Mouse (Mus musculus) hindbrain, postnatal 0 days (tissue): ENCODE measurements at regions not wholly inside any gene's neighbourhood (a gene's known extent, or its start where the extent isn't known, plus 50 kb on each side); places are given as distances from the start of the nearest gene placed in this dataset.
"Not testable (repeated sequence)": the region's sequence is repeated elsewhere in the genome, so short reads cannot be mapped to it uniquely, and the experiment has no call there.

Experiments
- ATAC-seq: fragments of 200-750 bp; cut with Nextera tagmentation; 2 replicates; pipeline ENCODE4 v1.8.0; 2017; ENCODE audit warnings: mild to moderate bottlenecking, moderate TSS enrichment, moderate library complexity
- DNase-seq: peaks from one replicate; pipeline ENCODE4 v3.0.0-alpha.2; 2015; ENCODE audit warnings: low spot score
- H3K27ac ChIP-seq: fragments of 300-500 bp; sonication (generic); 2 replicates; pipeline ENCODE4 v1.5.1; 2014; ENCODE audit warnings: mild to moderate bottlenecking
- H3K27me3 ChIP-seq: fragments of 300-500 bp; sonication (generic); 2 replicates; pipeline ENCODE4 v1.6.1; 2014; ENCODE audit warnings: low read length, mixed read lengths; ENCODE audit not compliant: insufficient read depth
- H3K36me3 ChIP-seq: fragments of 300-500 bp; sonication (generic); 2 replicates; pipeline ENCODE4 v1.6.1; 2014; ENCODE audit warnings: low read length, mixed read lengths; ENCODE audit not compliant: insufficient read depth
- H3K4me1 ChIP-seq: fragments of 300-500 bp; sonication (generic); 2 replicates; pipeline ENCODE4 v1.6.1; 2014; ENCODE audit warnings: antibody characterized with exemption, low read length, mixed read lengths; ENCODE audit not compliant: insufficient read depth
- H3K4me2 ChIP-seq: fragments of 300-500 bp; sonication (generic); 2 replicates; pipeline ENCODE4 v1.6.1; 2014; ENCODE audit warnings: low read depth, mild to moderate bottlenecking, low read length, moderate library complexity, mixed read lengths
- H3K4me3 ChIP-seq: fragments of 300-500 bp; sonication (generic); 2 replicates; pipeline ENCODE4 v1.5.1; 2014; ENCODE audit warnings: low read length
- H3K9ac ChIP-seq: fragments of 300-500 bp; sonication (generic); replicated peaks from 2 replicates; pipeline ENCODE4 v1.6.1; 2014; ENCODE audit warnings: mild to moderate bottlenecking, low read length, moderate library complexity, mixed read lengths
- H3K9me3 ChIP-seq: fragments of 300-500 bp; sonication (generic); 2 replicates; pipeline ENCODE4 v1.6.1; 2016; ENCODE audit warnings: low read length, mixed read lengths
- CTCF ChIP-seq: IDR thresholded peaks from 2 replicates; pipeline ENCODE4 v1.5.1; 2016; ENCODE audit warnings: antibody characterized with exemption, control low read depth, low read depth
- WGBS: fragments of 180-500 bp; shearing (Covaris S2); extraction: QIAGEN DNeasy Blood & Tissue Kit; methylation state at CpG from one replicate; pipeline ENCODE4 v1.1.7; 2014; 5-methylcytosine and 5-hydroxymethylcytosine counted together

GRCm38 (mm10) chr10:7390239-7391091, 83.0 kb downstream of the Ulbp1 start:
- H3K27ac ChIP-seq, result no peak overlapping the region
- H3K9ac ChIP-seq, result peak overlapping the region; percentile 43
- no peaks in the 10 kb centered on the region for H3K36me3 ChIP-seq
- ATAC-seq (peak; percentile 60), DNase-seq (peak; percentile 44)
- H3K4me2 ChIP-seq, result peak overlapping the region; percentile 99
- peaks cover 10% of the 10 kb centered on the region for H3K27me3 ChIP-seq
- 8% methylated on average over 49 of the region's 49 CpGs for WGBS
- H3K4me1 ChIP-seq, result no peaks in the 10 kb centered on the region
- peak overlapping the region; percentile 63 for H3K4me3 ChIP-seq
- no peak for TF ChIP-seq CTCF
- H3K9me3 ChIP-seq, result no peaks in the 10 kb centered on the region

DNA sequence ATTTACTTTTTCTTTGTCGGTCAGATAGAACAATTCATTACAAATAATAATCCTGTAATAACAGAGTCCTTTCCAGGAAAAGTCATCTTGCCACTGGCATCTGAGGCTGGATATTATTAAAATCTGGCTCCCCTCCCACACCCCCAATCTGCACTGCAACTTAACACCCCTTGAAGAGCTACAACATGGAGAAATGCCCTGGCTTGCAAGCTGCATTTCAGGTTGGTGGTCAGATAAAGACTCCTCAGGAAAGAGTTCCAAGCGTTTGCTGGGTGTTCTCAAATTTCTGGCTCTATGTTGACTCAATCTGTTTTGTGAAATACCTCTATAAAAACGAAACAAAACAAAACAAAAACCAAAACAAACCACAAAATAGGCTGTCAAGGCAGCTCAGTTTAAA, 114.6 kb downstream of the Ulbp1 start:
- H3K9ac ChIP-seq, H3K4me2 ChIP-seq, H3K9me3 ChIP-seq, H3K4me3 ChIP-seq, DNase-seq, H3K36me3 ChIP-seq, ATAC-seq, H3K27ac ChIP-seq, H3K27me3 ChIP-seq, H3K4me1 ChIP-seq: not testable (repeated sequence)
- WGBS, result 55% methylated on average over 3 of the region's 3 CpGs

GRCm38 (mm10) chr10:7344290-7344689, 129.1 kb downstream of the Ulbp1 start:
- not testable (repeated sequence) for ATAC-seq, H3K9me3 ChIP-seq, H3K27ac ChIP-seq, H3K4me3 ChIP-seq, H3K36me3 ChIP-seq, H3K4me1 ChIP-seq, DNase-seq, H3K9ac ChIP-seq, H3K4me2 ChIP-seq, H3K27me3 ChIP-seq
- 92% methylated on average over 13 of the region's 13 CpGs for WGBS

DNA sequence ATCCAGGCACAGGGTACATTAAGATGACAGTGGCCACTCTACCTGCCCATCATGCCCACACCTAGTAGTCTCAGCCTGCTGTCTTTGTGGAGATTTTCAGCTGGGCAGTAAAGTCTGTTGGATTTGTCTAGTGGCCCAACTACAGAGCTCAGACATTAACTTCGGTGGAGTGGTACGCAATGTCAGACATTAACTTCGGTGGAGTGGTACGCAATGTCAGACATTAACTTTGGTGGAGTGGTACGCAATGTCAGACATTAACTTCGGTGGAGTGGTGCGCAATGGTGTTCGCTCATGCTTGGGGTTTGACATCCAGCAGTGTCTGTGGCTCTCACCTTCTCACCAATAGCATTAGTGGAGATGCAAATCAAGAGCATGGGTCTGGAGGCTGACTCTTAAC, 129.7 kb downstream of the Ulbp1 start:
- 96% methylated on average over 8 of the region's 8 CpGs for WGBS
- H3K27me3 ChIP-seq, H3K9me3 ChIP-seq, H3K9ac ChIP-seq, H3K4me2 ChIP-seq, H3K27ac ChIP-seq, DNase-seq, ATAC-seq, H3K4me3 ChIP-seq, H3K4me1 ChIP-seq, H3K36me3 ChIP-seq: not testable (repeated sequence)

DNA sequence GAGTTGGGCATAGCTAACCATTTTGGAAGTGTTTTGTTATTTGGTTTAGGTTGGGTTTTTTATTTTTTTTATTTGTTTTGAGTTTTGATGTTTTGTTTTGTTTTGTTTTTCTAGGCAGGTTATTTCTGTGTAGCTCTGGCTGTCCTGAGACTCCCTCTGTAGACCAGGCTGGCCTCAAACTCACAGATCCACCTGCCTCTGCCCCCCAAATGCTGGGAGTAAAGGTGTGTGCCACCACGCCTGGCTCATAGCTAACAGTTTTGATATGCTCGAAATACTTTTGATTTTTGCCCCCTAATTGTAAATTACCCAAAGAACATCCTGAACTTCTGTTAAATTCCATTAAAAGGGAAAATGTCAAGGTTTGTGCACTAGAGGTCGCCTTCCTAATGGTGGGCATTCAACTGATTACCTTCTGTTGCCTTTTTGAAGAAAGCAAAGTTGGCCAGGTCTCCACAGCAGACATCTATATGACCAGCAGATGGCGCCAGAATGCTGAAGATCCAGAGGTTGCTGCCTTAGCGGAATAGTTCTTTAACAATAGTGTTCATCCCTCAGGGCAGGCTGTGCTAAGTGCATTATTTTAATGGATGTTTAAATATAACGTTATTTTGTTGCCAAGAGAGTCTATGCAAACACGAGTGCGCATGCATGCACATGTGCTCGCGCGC, 121.2 kb upstream of the Cnksr3 start:
- H3K36me3 ChIP-seq, result no peaks in the 10 kb centered on the region
- no peak overlapping the region for H3K4me2 ChIP-seq
- no peaks in the 10 kb centered on the region for H3K4me1 ChIP-seq
- DNase-seq (peak; percentile 95), ATAC-seq (peak; percentile 94)
- H3K9me3 ChIP-seq, result no peaks in the 10 kb centered on the region
- no peaks in the 10 kb centered on the region for H3K27me3 ChIP-seq
- no peak overlapping the region for H3K27ac ChIP-seq
- peak; percentile 95 for TF ChIP-seq CTCF
- H3K9ac ChIP-seq, result no peak overlapping the region
- 39% methylated on average over 11 of the region's 11 CpGs for WGBS
- no peak overlapping the region for H3K4me3 ChIP-seq

- DNase-seq (no peak), ATAC-seq (no peak)
- H3K9me3 ChIP-seq, result no peaks in the 10 kb centered on the region
- H3K27ac ChIP-seq, result no peak overlapping the region
- 34% methylated on average over 3 of the region's 3 CpGs for WGBS
- no peak overlapping the region for H3K4me3 ChIP-seq
- no peak overlapping the region for H3K9ac ChIP-seq
- TF ChIP-seq CTCF, result no peak
- H3K36me3 ChIP-seq, result no peaks in the 10 kb centered on the region
- no peak overlapping the region for H3K4me2 ChIP-seq
- no peaks in the 10 kb centered on the region for H3K4me1 ChIP-seq
- H3K27me3 ChIP-seq, result no peaks in the 10 kb centered on the region
Observed at GRCm38 (mm10) chr10:7328262-7328661, 116.2 kb upstream of the Cnksr3 start.

GRCm38 (mm10) chr10:7327046-7327445, 115.0 kb upstream of the Cnksr3 start:
- H3K4me3 ChIP-seq, H3K36me3 ChIP-seq, H3K27me3 ChIP-seq, ATAC-seq, H3K4me1 ChIP-seq, H3K9ac ChIP-seq, H3K27ac ChIP-seq, H3K4me2 ChIP-seq, H3K9me3 ChIP-seq, DNase-seq: not testable (repeated sequence)
- WGBS, result 86% methylated on average over 3 of the region's 3 CpGs
